Mouse (Mus musculus) heart, adult 2 months (tissue): ENCODE data around the gene Sec13.

Experiments
- CTCF ChIP-seq: fragments of 200-600 bp; IDR thresholded peaks from 2 replicates; pipeline ENCODE4 v1.8.1; 2022; ENCODE audit warnings: antibody characterized with exemption, mild to moderate bottlenecking, moderate library complexity
- EP300 ChIP-seq: fragments of 200-500 bp; IDR thresholded peaks from 2 replicates; pipeline ENCODE4 v1.6.1; 2011; ENCODE audit warnings: low read depth, low read length, control low read depth; ENCODE audit not compliant: insufficient read depth

DNA sequence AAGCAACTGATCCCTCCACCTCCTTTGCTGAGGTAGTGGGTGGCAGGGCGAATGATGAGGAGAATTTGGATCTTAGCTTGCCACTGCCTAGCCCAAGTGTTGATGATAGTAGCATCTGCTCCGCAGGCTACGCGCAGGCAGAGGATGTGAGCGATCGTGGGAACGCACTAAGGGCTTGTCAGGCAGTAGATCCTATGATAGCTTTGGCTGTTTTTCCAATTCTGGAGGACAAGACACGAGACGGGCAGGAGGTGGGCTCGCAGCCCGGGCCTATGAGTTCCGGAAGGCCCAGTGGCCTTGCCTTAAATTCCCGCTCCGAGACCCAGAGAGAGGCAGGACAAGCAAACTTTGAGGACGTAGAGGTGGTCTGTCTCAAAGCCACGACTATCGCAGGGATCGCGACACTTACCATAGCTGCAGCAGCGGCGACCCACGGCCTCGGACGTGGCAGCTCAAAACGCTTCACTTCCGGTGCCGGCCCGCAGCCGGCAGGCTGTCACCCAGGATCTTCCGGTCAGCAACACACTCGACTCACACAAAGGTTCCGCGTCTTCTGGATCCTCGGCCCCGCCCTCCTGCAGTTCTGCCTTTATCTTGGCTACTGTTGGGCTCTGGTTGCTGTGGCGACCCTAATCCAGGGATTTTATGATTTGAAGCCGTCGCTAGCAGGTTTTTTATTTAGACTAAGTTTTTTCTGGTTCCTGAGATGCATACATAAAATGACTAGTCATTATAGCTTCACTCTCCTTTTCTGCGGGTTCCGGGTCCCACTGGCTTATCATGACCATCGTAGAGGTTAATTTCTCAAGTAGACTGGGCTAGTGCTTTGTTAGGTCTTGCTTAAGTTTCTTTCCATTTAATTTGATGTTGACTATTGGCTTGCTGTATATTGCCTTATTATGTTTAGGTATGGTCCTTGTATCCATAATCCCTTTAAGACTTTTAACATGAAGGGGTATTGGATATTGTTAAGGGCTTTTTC, at the start of gene Sec13:
- peak; percentile 63; the same call in 1 of the 2 replicates for TF ChIP-seq EP300
- TF ChIP-seq CTCF: no peak
